Mouse (Mus musculus) adrenal gland, adult 2 months (tissue): ENCODE data around the gene Lmx1b. TPM values are rescaled to one million over a fixed set of nuclear protein-coding genes. Genes with fewer than 3 reads are reported as not detected.

ENCODE experiments used
- DNase-seq: peaks from one replicate; pipeline ENCODE4 v3.0.0; 2021
- polyA plus RNA-seq: library from polyadenylated mRNA; depleted of rRNA; stranded (reverse); fragments of >200 nt; gene quantifications from 2 replicates; pipeline ENCODE4 v1.2.3, GENCODE M21; 2012
- total RNA-seq, 2 experiments: library from RNA; stranded (reverse); gene quantifications; 2 replicates each; pipeline ENCODE4 v1.2.3; 2021

The Lmx1b gene
- total and polyA plus RNA-seq, 3 experiments, result not detected

GRCm38 (mm10) chr2:33582457-33583060 is 57.8 kb downstream of the Lmx1b start:
- no peak for DNase-seq

GRCm38 (mm10) chr2:33581866-33582265 is 58.4 kb downstream of the Lmx1b start:
- no peak for DNase-seq

GRCm38 (mm10) chr2:33581449-33581777 is 58.9 kb downstream of the Lmx1b start:
- no peak for DNase-seq

GRCm38 (mm10) chr2:33580697-33581448 is 59.4 kb downstream of the Lmx1b start:
- no peak for DNase-seq

GRCm38 (mm10) chr2:33575406-33575805 is 64.9 kb downstream of the Lmx1b start:
- no peak for DNase-seq

- DNase-seq, result no peak
Observed at GRCm38 (mm10) chr2:33573075-33573474, 67.2 kb downstream of the Lmx1b start.

- DNase-seq, result no peak
Observed at GRCm38 (mm10) chr2:33571219-33571824, 69.0 kb downstream of the Lmx1b start.

GRCm38 (mm10) chr2:33569698-33570097 is 70.6 kb downstream of the Lmx1b start:
- no peak for DNase-seq

- peak; percentile 12 for DNase-seq
Observed at GRCm38 (mm10) chr2:33569240-33569639, 71.1 kb downstream of the Lmx1b start.

GRCm38 (mm10) chr2:33565886-33566285 is 74.4 kb downstream of the Lmx1b start:
- no peak for DNase-seq

GRCm38 (mm10) chr2:33564748-33565147 is 75.6 kb downstream of the Lmx1b start:
- DNase-seq, result no peak

- DNase-seq, result peak; percentile 27
Observed at GRCm38 (mm10) chr2:33559752-33560151, 80.6 kb downstream of the Lmx1b start.

GRCm38 (mm10) chr2:33559334-33559733 is 81.0 kb downstream of the Lmx1b start:
- DNase-seq, result no peak

- DNase-seq, result peak; percentile 69
Observed at GRCm38 (mm10) chr2:33558233-33558632, 82.1 kb downstream of the Lmx1b start.

GRCm38 (mm10) chr2:33555573-33555972 is 84.7 kb downstream of the Lmx1b start:
- DNase-seq, result no peak

- no peak for DNase-seq
Observed at GRCm38 (mm10) chr2:33552672-33553071, 87.6 kb downstream of the Lmx1b start.

- DNase-seq, result no peak
Observed at GRCm38 (mm10) chr2:33547595-33547994, 92.7 kb downstream of the Lmx1b start.

- peak; percentile 50 for DNase-seq
Observed at GRCm38 (mm10) chr2:33546879-33547278, 93.4 kb downstream of the Lmx1b start.

- no peak for DNase-seq
Observed at GRCm38 (mm10) chr2:33546051-33546450, 94.3 kb downstream of the Lmx1b start.

GRCm38 (mm10) chr2:33544781-33545566 is 95.3 kb downstream of the Lmx1b start:
- no peak for DNase-seq

- peak; percentile 22 for DNase-seq
Observed at GRCm38 (mm10) chr2:33544203-33544762, 96.0 kb downstream of the Lmx1b start.
